Mouse (Mus musculus) forebrain, embryonic 15.5 days (tissue): Measurements from ENCODE around the gene Stk10. TPM values are rescaled to one million over a fixed set of nuclear protein-coding genes. Genes with fewer than 3 reads are reported as not detected.

Experiments used
- ATAC-seq: fragments of 200-750 bp; cut with Nextera tagmentation; replicated peaks from 2 replicates; pipeline ENCODE4 v1.8.0; 2017; ENCODE audit warnings: mild to moderate bottlenecking, moderate TSS enrichment, moderate library complexity
- H3K27ac ChIP-seq: fragments of 300-500 bp; sonication (generic); replicated peaks from 2 replicates; pipeline ENCODE4 v1.5.1; 2015; ENCODE audit warnings: mild to moderate bottlenecking, inconsistent platforms
- H3K27me3 ChIP-seq: fragments of 300-500 bp; sonication (generic); 2 replicates; pipeline ENCODE4 v1.6.1; 2015; ENCODE audit warnings: inconsistent platforms
- H3K36me3 ChIP-seq: fragments of 300-500 bp; sonication (generic); 2 replicates; pipeline ENCODE4 v1.6.1; 2015; ENCODE audit warnings: mild to moderate bottlenecking, inconsistent platforms
- H3K4me1 ChIP-seq: fragments of 300-500 bp; sonication (generic); 2 replicates; pipeline ENCODE4 v1.6.1; 2015; ENCODE audit warnings: inconsistent platforms
- H3K4me2 ChIP-seq: fragments of 300-500 bp; sonication (generic); replicated peaks from 2 replicates; pipeline ENCODE4 v1.6.1; 2015; ENCODE audit warnings: mild to moderate bottlenecking, inconsistent platforms
- H3K4me3 ChIP-seq: fragments of 300-500 bp; sonication (generic); 2 replicates; pipeline ENCODE4 v1.5.1; 2015; ENCODE audit warnings: mild to moderate bottlenecking, inconsistent platforms
- H3K9ac ChIP-seq: fragments of 300-500 bp; sonication (generic); replicated peaks from 2 replicates; pipeline ENCODE4 v1.6.1; 2015; ENCODE audit warnings: mild to moderate bottlenecking, inconsistent platforms
- H3K9me3 ChIP-seq: fragments of 300-500 bp; sonication (generic); 2 replicates; pipeline ENCODE4 v1.6.1; 2016; ENCODE audit warnings: inconsistent platforms
- whole genome bisulfite sequencing: fragments of 180-500 bp; shearing (Covaris S2); methylation state at CpG from one replicate; pipeline ENCODE4 v1.1.7; 2015; ENCODE audit warnings: mixed read lengths; 5-methylcytosine and 5-hydroxymethylcytosine counted together
- polyA plus RNA-seq: library from polyadenylated mRNA; unstranded; fragments of >200 nt; fragmentation: Nextera tagmentation; extraction: Ambion mirVana; gene quantifications from 2 replicates; pipeline ENCODE4 v1.2.1, GENCODE M21; 2015

Stk10 gene
- polyA plus RNA-seq, 1 experiment from 2014 or later: 2.1 TPM

GRCm38 (mm10) chr11:32651723-32652122, 118.6 kb downstream of the Stk10 start:
- H3K4me2 ChIP-seq: no peak overlapping the region
- H3K27ac ChIP-seq: no peak overlapping the region
- H3K9me3 ChIP-seq: no peaks in the 10 kb centered on the region
- no peak overlapping the region for H3K4me3 ChIP-seq
- no peaks in the 10 kb centered on the region for H3K27me3 ChIP-seq
- H3K4me1 ChIP-seq: 0 out of 2 replicates have a peak, but pooled peaks cover 17% of the 10 kb centered on the region
- H3K9ac ChIP-seq: no peak overlapping the region
- H3K36me3 ChIP-seq: no peaks in the 10 kb centered on the region
- ATAC-seq: no peak
- 94% methylated on average over 1 of the region's 1 CpGs for WGBS

DNA sequence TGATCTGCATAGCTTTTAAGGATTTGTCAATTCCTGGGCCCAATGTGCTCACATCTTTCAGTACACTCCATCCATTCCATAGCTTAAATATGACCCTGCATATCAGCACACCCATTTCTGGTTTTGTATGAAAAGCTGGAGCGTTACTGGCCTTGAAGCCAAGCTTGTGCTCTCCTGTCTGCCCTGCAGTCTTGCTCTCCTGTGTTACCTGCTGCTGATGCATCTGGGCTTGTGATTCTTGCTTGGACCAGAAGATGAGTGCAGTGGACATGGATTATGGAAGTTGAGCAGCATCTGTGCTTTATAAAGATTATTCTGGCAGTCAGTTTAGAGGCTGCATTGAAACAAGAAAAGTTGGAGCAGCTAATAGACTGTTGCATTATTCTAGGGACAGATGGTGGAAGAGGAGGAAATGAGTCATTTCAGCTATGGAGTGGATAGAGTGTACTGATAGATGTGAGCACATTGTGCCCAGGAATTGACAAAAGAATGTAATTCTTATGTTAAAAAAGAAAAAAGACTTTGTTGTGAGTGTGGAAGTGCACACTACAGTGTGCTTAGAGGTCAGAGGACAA, 129.1 kb downstream of the Stk10 start:
- H3K27ac ChIP-seq: no peak overlapping the region
- WGBS: 97% methylated on average over 1 of the region's 1 CpGs
- no peak overlapping the region for H3K4me2 ChIP-seq
- no peak overlapping the region for H3K9ac ChIP-seq
- no peak for ATAC-seq
- peaks cover 4% of the 10 kb centered on the region; the same call in 1 of the 2 replicates for H3K36me3 ChIP-seq
- no peaks in the 10 kb centered on the region for H3K27me3 ChIP-seq
- peaks cover 13% of the 10 kb centered on the region; the same call in 1 of the 2 replicates for H3K4me1 ChIP-seq
- no peaks in the 10 kb centered on the region for H3K9me3 ChIP-seq
- no peak overlapping the region for H3K4me3 ChIP-seq

DNA sequence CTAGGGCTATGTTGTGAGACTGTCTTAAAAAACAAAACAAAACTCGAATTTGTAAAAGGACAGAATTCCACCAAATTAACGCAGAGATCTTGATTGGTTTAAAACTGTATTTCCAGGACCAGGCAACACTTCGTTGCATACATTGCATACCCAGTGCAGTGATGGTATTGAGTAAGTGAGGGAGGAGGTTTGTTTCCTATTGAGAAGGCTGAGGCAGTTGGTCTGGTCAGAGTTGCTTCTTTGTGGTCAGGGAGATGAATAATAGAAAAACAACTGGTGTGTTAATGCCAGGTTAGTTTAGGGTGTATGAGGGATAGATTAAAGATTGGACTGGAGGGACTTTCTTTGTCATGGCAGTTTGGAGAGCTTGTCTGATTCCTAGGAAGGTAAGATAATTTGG, 132.5 kb downstream of the Stk10 start:
- H3K4me3 ChIP-seq: no peak overlapping the region
- no peaks in the 10 kb centered on the region for H3K9me3 ChIP-seq
- no peak overlapping the region for H3K9ac ChIP-seq
- no peak overlapping the region for H3K4me2 ChIP-seq
- peaks cover 9% of the 10 kb centered on the region; the same call in 1 of the 2 replicates for H3K4me1 ChIP-seq
- WGBS: 90% methylated on average over 3 of the region's 3 CpGs
- ATAC-seq: no peak
- no peak overlapping the region for H3K27ac ChIP-seq
- no peaks in the 10 kb centered on the region for H3K27me3 ChIP-seq
- H3K36me3 ChIP-seq: peaks cover 4% of the 10 kb centered on the region; the same call in 1 of the 2 replicates

DNA sequence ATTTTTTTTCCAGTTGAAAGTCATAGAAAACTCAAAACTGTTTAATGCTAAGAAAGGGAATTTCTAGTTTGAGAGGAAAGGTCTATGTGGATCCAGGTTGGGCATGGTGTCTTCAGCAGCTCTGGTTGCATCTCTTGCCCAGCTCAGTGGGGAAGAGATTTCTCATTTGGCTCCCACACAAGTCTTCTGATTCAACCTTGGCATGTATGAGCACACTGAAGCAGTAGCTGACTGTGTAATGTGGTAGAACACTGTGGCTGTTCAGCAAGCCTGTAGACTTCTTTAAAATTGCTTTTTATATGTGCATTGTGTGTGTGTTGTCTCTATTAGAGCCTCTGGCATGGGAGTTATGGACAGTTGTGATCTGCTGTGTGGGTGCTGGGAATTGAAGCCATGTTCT, 133.9 kb downstream of the Stk10 start:
- Histone ChIP-seq H3K9ac (no peak overlapping the region), H3K27ac (no peak overlapping the region), H3K9me3 (no peaks in the 10 kb centered on the region), H3K4me1 (peaks cover 8% of the 10 kb centered on the region; the same call in 1 of the 2 replicates), H3K4me3 (no peak overlapping the region), H3K36me3 (no peaks in the 10 kb centered on the region), H3K4me2 (no peak overlapping the region), H3K27me3 (no peaks in the 10 kb centered on the region)
- no peak for ATAC-seq

DNA sequence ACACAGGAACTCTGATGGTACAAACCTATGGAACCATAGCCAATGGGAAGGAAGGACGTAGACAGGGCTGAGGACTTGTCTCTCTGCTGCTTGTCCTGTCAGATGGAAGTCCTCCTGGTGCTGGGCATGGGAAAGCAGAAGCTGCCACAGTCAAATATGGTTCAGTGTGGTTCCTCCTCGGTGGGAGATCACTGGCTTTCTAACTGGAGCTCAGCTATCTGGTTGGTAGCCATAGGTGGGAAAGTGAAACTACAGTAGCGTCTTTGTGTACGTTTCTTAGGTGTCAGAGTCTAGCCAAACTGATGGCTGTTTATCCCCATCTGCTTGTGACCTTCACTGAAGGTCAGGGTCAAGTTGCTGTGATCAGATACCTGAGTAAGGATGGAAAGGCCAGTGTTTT, 138.4 kb downstream of the Stk10 start:
- Histone ChIP-seq H3K9me3 (no peaks in the 10 kb centered on the region), H3K27ac (no peak overlapping the region), H3K27me3 (no peaks in the 10 kb centered on the region), H3K4me3 (no peak overlapping the region), H3K9ac (no peak overlapping the region), H3K36me3 (no peaks in the 10 kb centered on the region), H3K4me2 (no peak overlapping the region), H3K4me1 (peaks cover 6% of the 10 kb centered on the region)
- 96% methylated on average over 4 of the region's 4 CpGs for WGBS
- ATAC-seq: no peak

Other genes starting within 250 kb of the Stk10 start
- gene Hba-a1, start 249.8 kb upstream of the Stk10 start, polyA plus RNA-seq: 2,103 and 2,256 TPM in 2 replicates
- gene Hbq1b, start 246.3 kb upstream of the Stk10 start, polyA plus RNA-seq: 1.6 and 2.5 TPM in 2 replicates
- gene Hba-a2, start 236.8 kb upstream of the Stk10 start, polyA plus RNA-seq: 5,603 and 5,963 TPM in 2 replicates
- 0.69 and 1.1 TPM in 2 replicates for gene Hbq1a, start 233.2 kb upstream of the Stk10 start, polyA plus RNA-seq
- gene Sh3pxd2b, start 185.5 kb upstream of the Stk10 start, polyA plus RNA-seq: 17.3 and 18.0 TPM in 2 replicates
- 65.0 and 65.5 TPM in 2 replicates for gene Ubtd2, start 77.9 kb upstream of the Stk10 start, polyA plus RNA-seq
- 0.55 TPM in 1 of 2 replicates, not detected in the other for gene Efcab9, start 1.2 kb upstream of the Stk10 start, polyA plus RNA-seq
- 125 and 127 TPM in 2 replicates for gene Fbxw11, start 109.4 kb downstream of the Stk10 start, polyA plus RNA-seq